Mouse (Mus musculus) forebrain, embryonic 14.5 days (tissue): ENCODE measurements around the gene Adamtsl4. TPM values are rescaled to one million over a fixed set of nuclear protein-coding genes. Genes with fewer than 3 reads are reported as not detected.

Source experiments
- ATAC-seq: fragments of 200-750 bp; cut with Nextera tagmentation; 2 replicates; pipeline ENCODE4 v1.8.0; 2017; ENCODE audit warnings: mild to moderate bottlenecking, moderate library complexity
- DNase-seq: peaks from one replicate; pipeline ENCODE4 v3.0.0-alpha.2; 2015; ENCODE audit warnings: low spot score
- H3K27ac ChIP-seq: fragments of 300-500 bp; sonication (generic); 2 replicates; pipeline ENCODE4 v1.5.1; 2014; ENCODE audit warnings: low read depth, mild to moderate bottlenecking, control low read depth, low read length, moderate library complexity
- H3K27me3 ChIP-seq: fragments of 300-500 bp; sonication (generic); replicated peaks from 2 replicates; pipeline ENCODE4 v1.6.1; 2014; ENCODE audit warnings: low read length, control low read depth, mixed read lengths; ENCODE audit not compliant: control insufficient read depth, insufficient read depth
- H3K36me3 ChIP-seq: fragments of 300-500 bp; sonication (generic); 2 replicates; pipeline ENCODE4 v1.6.1; 2014; ENCODE audit warnings: low read length, control low read depth; ENCODE audit not compliant: control insufficient read depth, insufficient read depth
- H3K4me1 ChIP-seq: fragments of 300-500 bp; sonication (generic); 2 replicates; pipeline ENCODE4 v1.6.1; 2014; ENCODE audit warnings: antibody characterized with exemption, low read length, control low read depth; ENCODE audit not compliant: control insufficient read depth, insufficient read depth
- H3K4me2 ChIP-seq: fragments of 300-500 bp; sonication (generic); 2 replicates; pipeline ENCODE4 v1.6.1; 2014; ENCODE audit warnings: mild to moderate bottlenecking, control low read depth, low read length
- H3K4me3 ChIP-seq: fragments of 300-500 bp; sonication (generic); 2 replicates; pipeline ENCODE4 v1.5.1; 2014; ENCODE audit warnings: low read depth, low read length, control low read depth
- H3K9ac ChIP-seq: fragments of 300-500 bp; sonication (generic); 2 replicates; pipeline ENCODE4 v1.6.1; 2014; ENCODE audit warnings: mild to moderate bottlenecking, low read length, control low read depth, moderate library complexity
- H3K9me3 ChIP-seq: fragments of 300-500 bp; sonication (generic); replicated peaks from 2 replicates; pipeline ENCODE4 v1.6.1; 2016; ENCODE audit warnings: low read length, control low read depth, mixed read lengths; ENCODE audit not compliant: control insufficient read depth
- whole genome bisulfite sequencing: fragments of 180-500 bp; shearing (Covaris S2); extraction: QIAGEN DNeasy Blood & Tissue Kit; methylation state at CpG from one replicate; pipeline ENCODE4 v1.1.7; 2014; 5-methylcytosine and 5-hydroxymethylcytosine counted together
- polyA plus RNA-seq: library from polyadenylated mRNA; unstranded; fragments of >200 nt; fragmentation: Nextera tagmentation; extraction: Ambion mirVana; gene quantifications from 2 replicates; pipeline ENCODE4 v1.2.1, GENCODE M21; 2014

The Adamtsl4 gene
- polyA plus RNA-seq, 1 experiment from 2014 or later: 0.13 TPM

- ATAC-seq (no peak), DNase-seq (no peak)
- Histone ChIP-seq H3K9me3 (no peaks in the 10 kb centered on the region), H3K27me3 (no peaks in the 10 kb centered on the region), H3K36me3 (no peaks in the 10 kb centered on the region), H3K4me1 (no peaks in the 10 kb centered on the region), H3K4me2 (no peak overlapping the region), H3K27ac (no peak overlapping the region), H3K4me3 (no peak overlapping the region), H3K9ac (no peak overlapping the region)
- WGBS: 94% methylated on average over 5 of the region's 5 CpGs
Observed at GRCm38 (mm10) chr3:95648016-95648415, 39.7 kb downstream of the Adamtsl4 start.

- Histone ChIP-seq H3K36me3 (no peaks in the 10 kb centered on the region), H3K27ac (no peak overlapping the region), H3K4me1 (no peaks in the 10 kb centered on the region), H3K9ac (no peak overlapping the region), H3K4me3 (no peak overlapping the region), H3K27me3 (no peaks in the 10 kb centered on the region), H3K4me2 (no peak overlapping the region), H3K9me3 (no peaks in the 10 kb centered on the region)
- no peak for ATAC-seq
- WGBS: 61% methylated on average over 10 of the region's 10 CpGs
- DNase-seq: no peak
Observed at GRCm38 (mm10) chr3:95645313-95646235, 42.1 kb downstream of the Adamtsl4 start.

GRCm38 (mm10) chr3:95643097-95643496 lies 44.6 kb downstream of the Adamtsl4 start:
- H3K9ac ChIP-seq: no peak overlapping the region
- H3K27ac ChIP-seq: no peak overlapping the region
- DNase-seq (no peak), ATAC-seq (no peak)
- WGBS: 93% methylated on average over 7 of the region's 7 CpGs
- no peak overlapping the region for H3K4me3 ChIP-seq
- H3K36me3 ChIP-seq: peaks cover 15% of the 10 kb centered on the region
- no peaks in the 10 kb centered on the region for H3K27me3 ChIP-seq
- no peaks in the 10 kb centered on the region for H3K4me1 ChIP-seq
- no peaks in the 10 kb centered on the region for H3K9me3 ChIP-seq
- no peak overlapping the region for H3K4me2 ChIP-seq

- Histone ChIP-seq H3K4me1 (no peaks in the 10 kb centered on the region), H3K4me2 (no peak overlapping the region), H3K27me3 (no peaks in the 10 kb centered on the region), H3K9me3 (no peaks in the 10 kb centered on the region), H3K9ac (no peak overlapping the region), H3K36me3 (peaks cover 47% of the 10 kb centered on the region), H3K27ac (no peak overlapping the region), H3K4me3 (no peak overlapping the region)
- 92% methylated on average over 1 of the region's 1 CpGs for WGBS
- ATAC-seq: no peak
- DNase-seq: no peak
Observed at GRCm38 (mm10) chr3:95639694-95640093, 48.0 kb downstream of the Adamtsl4 start.

- WGBS: 86% methylated on average over 4 of the region's 4 CpGs
- no peak for ATAC-seq
- peaks cover 81% of the 10 kb centered on the region for H3K36me3 ChIP-seq
- no peaks in the 10 kb centered on the region for H3K27me3 ChIP-seq
- DNase-seq: no peak
- H3K4me2 ChIP-seq: no peak overlapping the region
- no peak overlapping the region for H3K4me3 ChIP-seq
- no peak overlapping the region for H3K9ac ChIP-seq
- H3K9me3 ChIP-seq: no peaks in the 10 kb centered on the region
- no peak overlapping the region for H3K27ac ChIP-seq
- no peaks in the 10 kb centered on the region for H3K4me1 ChIP-seq
Observed at GRCm38 (mm10) chr3:95636072-95636471, 51.6 kb downstream of the Adamtsl4 start.

GRCm38 (mm10) chr3:95635636-95636035 lies 52.1 kb downstream of the Adamtsl4 start:
- Histone ChIP-seq H3K9ac (no peak overlapping the region), H3K27ac (no peak overlapping the region), H3K9me3 (no peaks in the 10 kb centered on the region), H3K4me2 (no peak overlapping the region), H3K4me1 (no peaks in the 10 kb centered on the region), H3K27me3 (no peaks in the 10 kb centered on the region), H3K4me3 (no peak overlapping the region), H3K36me3 (peaks cover 85% of the 10 kb centered on the region)
- WGBS: 85% methylated on average over 4 of the region's 4 CpGs
- ATAC-seq (no peak), DNase-seq (no peak)

GRCm38 (mm10) chr3:95632648-95633588 lies 54.8 kb downstream of the Adamtsl4 start:
- peak; percentile 46 for DNase-seq
- peaks cover 95% of the 10 kb centered on the region for H3K36me3 ChIP-seq
- no peak for ATAC-seq

GRCm38 (mm10) chr3:95631304-95631703 lies 56.4 kb downstream of the Adamtsl4 start:
- H3K4me3 ChIP-seq: no peak overlapping the region
- no peak overlapping the region for H3K4me2 ChIP-seq
- peaks cover 94% of the 10 kb centered on the region for H3K36me3 ChIP-seq
- H3K9me3 ChIP-seq: no peaks in the 10 kb centered on the region
- H3K27me3 ChIP-seq: no peaks in the 10 kb centered on the region
- H3K27ac ChIP-seq: no peak overlapping the region
- peaks cover under 1% of the 10 kb centered on the region for H3K4me1 ChIP-seq
- WGBS: 86% methylated on average over 6 of the region's 6 CpGs
- no peak overlapping the region for H3K9ac ChIP-seq
- DNase-seq (no peak), ATAC-seq (no peak)

More at GRCm38 (mm10) chr3:95632648-95633588, 54.8 kb downstream of the Adamtsl4 start:
- no peaks in the 10 kb centered on the region for H3K27me3 ChIP-seq
- no peaks in the 10 kb centered on the region for H3K9me3 ChIP-seq
- no peaks in the 10 kb centered on the region for H3K4me1 ChIP-seq
- no peak overlapping the region for H3K9ac ChIP-seq
- WGBS: 75% methylated on average over 12 of the region's 12 CpGs
- no peak overlapping the region for H3K27ac ChIP-seq
- no peak overlapping the region for H3K4me3 ChIP-seq
- no peak overlapping the region for H3K4me2 ChIP-seq
